20 mouse cellular contexts compared by ENCODE assay signal in genomic region chr2:179476622-179477021, GRCm38 (mm10). TPM values are rescaled to one million over a fixed set of nuclear protein-coding genes. Genes with fewer than 3 reads are reported as not detected.
DNase-seq lines count a peak whose midpoint lies in the region; ATAC-seq and TF ChIP-seq lines count a peak whose summit lies in the region.
"Had no signal": no experiment of that assay in that cellular context is flagged by ENCODE, and none has a peak within 500 bp of the region (broad histone marks: within the 10 kb centered on the region; RNA-seq: fewer than 3 reads in every experiment).

No protein-coding gene starts in this region.

- H3K4me1 ChIP-seq in intestine, embryonic 14.5 days (replicated peaks; ENCODE audit: control insufficient read depth, insufficient read depth, low read length), result no peaks in the 10 kb centered on the region
- H3K4me1 ChIP-seq in intestine, embryonic 16.5 days (ENCODE audit: control insufficient read depth, insufficient read depth, low read length), result no peaks in the 10 kb centered on the region
- no peaks in the 10 kb centered on the region for H3K4me1 ChIP-seq in embryonic facial prominence, embryonic 14.5 days (ENCODE audit: control insufficient read depth, insufficient read depth, low read length)
- peaks cover 10% of the 10 kb centered on the region; the same call in 1 of the 2 replicates for H3K4me1 ChIP-seq in forebrain, postnatal 0 days (ENCODE audit: insufficient read depth)
- H3K4me1 ChIP-seq: heart, embryonic 15.5 days; liver, embryonic 12.5 days; lung, embryonic 15.5 days; stomach, embryonic 15.5 days had no signal

- H3K9me3 ChIP-seq in intestine, embryonic 14.5 days (ENCODE audit: control insufficient read depth, low read length), result no peaks in the 10 kb centered on the region
- H3K9me3 ChIP-seq in intestine, embryonic 16.5 days (ENCODE audit: control insufficient read depth, low read length), result no peaks in the 10 kb centered on the region
- H3K9me3 ChIP-seq in embryonic facial prominence, embryonic 14.5 days (ENCODE audit: control insufficient read depth, low read length), result no peaks in the 10 kb centered on the region
- no peaks in the 10 kb centered on the region for H3K9me3 ChIP-seq in forebrain, postnatal 0 days (ENCODE audit: low read length)
- H3K9me3 ChIP-seq: forebrain, embryonic 15.5 days; heart, embryonic 15.5 days; hindbrain, embryonic 12.5 days; lung, embryonic 15.5 days; stomach, embryonic 15.5 days had no signal

- no peak overlapping the region for H3K27ac ChIP-seq in intestine, embryonic 14.5 days (ENCODE audit: low read depth)
- H3K27ac ChIP-seq in intestine, embryonic 16.5 days (ENCODE audit: low read length), result no peak overlapping the region
- H3K27ac ChIP-seq in embryonic facial prominence, embryonic 14.5 days (replicated peaks; ENCODE audit: low read depth, low read length), result no peak overlapping the region
- H3K27ac ChIP-seq in forebrain, postnatal 0 days (ENCODE audit: low read depth, low read length), result no peak overlapping the region
- H3K27ac ChIP-seq: forebrain, embryonic 15.5 days; heart, embryonic 15.5 days; hindbrain, embryonic 12.5 days; liver, embryonic 12.5 days; lung, embryonic 15.5 days; stomach, embryonic 15.5 days had no signal

- ATAC-seq in intestine, embryonic 14.5 days (replicated peaks; ENCODE audit: low FRiP score, low TSS enrichment, low read depth), result no peak
- no peak for ATAC-seq in intestine, embryonic 16.5 days
- ATAC-seq in embryonic facial prominence, embryonic 14.5 days (ENCODE audit: low read depth), result no peak
- no peak for ATAC-seq in forebrain, postnatal 0 days
- ATAC-seq: forebrain, embryonic 15.5 days; liver, embryonic 12.5 days; midbrain, embryonic 16.5 days had no signal

- no peak for TF ChIP-seq CTCF in forebrain, postnatal 0 days (IDR thresholded peaks at IDR 0.05; ENCODE audit: low read depth)

- H3K4me3 ChIP-seq in intestine, embryonic 14.5 days (ENCODE audit: low read depth, low read length), result no peak overlapping the region
- H3K4me3 ChIP-seq in intestine, embryonic 16.5 days (ENCODE audit: low read length), result no peak overlapping the region
- H3K4me3 ChIP-seq in embryonic facial prominence, embryonic 14.5 days (ENCODE audit: low read depth, low read length), result no peak overlapping the region
- no peak overlapping the region for H3K4me3 ChIP-seq in forebrain, postnatal 0 days (ENCODE audit: low read depth, low read length)
- H3K4me3 ChIP-seq: forebrain, embryonic 15.5 days; heart, embryonic 15.5 days; hindbrain, embryonic 12.5 days; liver, embryonic 12.5 days; lung, embryonic 15.5 days; stomach, embryonic 15.5 days had no signal

- DNase-seq in intestine, embryonic 14.5 days (ENCODE audit: low spot score), result peak; percentile 57
- DNase-seq in ES-CJ7 (ENCODE audit: low read depth, low spot score) (peak; percentile 44), ZHBTc4 (ENCODE audit: low read depth, low spot score) (peak; percentile 47)
- DNase-seq in embryonic facial prominence, embryonic 14.5 days (ENCODE audit: low spot score), result peak; percentile 48
- DNase-seq in forebrain, postnatal 0 days, result no peak
- no peak for DNase-seq in heart, postnatal 14 days
- DNase-seq in spleen, adult 18-20 months, result no peak
- DNase-seq: adrenal gland, postnatal 25 days; B cell, adult 2 months; cerebellum, adult 8-10 months; heart, adult 11 months; kidney, adult 11 months had no signal

- intact Hi-C loops in heart, postnatal 14 days (cut with DNase I), result no loop called here

- no peak overlapping the region for H3K4me2 ChIP-seq in intestine, embryonic 14.5 days (ENCODE audit: low read length)
- no peak overlapping the region for H3K4me2 ChIP-seq in intestine, embryonic 16.5 days (ENCODE audit: low read depth, low read length)
- no peak overlapping the region for H3K4me2 ChIP-seq in embryonic facial prominence, embryonic 14.5 days (ENCODE audit: low read depth, low read length)
- H3K4me2 ChIP-seq in forebrain, postnatal 0 days (ENCODE audit: low read depth), result no peak overlapping the region
- H3K4me2 ChIP-seq: forebrain, embryonic 15.5 days; heart, embryonic 15.5 days; hindbrain, embryonic 12.5 days; liver, embryonic 12.5 days; lung, embryonic 15.5 days; stomach, embryonic 15.5 days had no signal

- WGBS in intestine, embryonic 14.5 days, result 71% methylated on average over 6 of the region's 6 CpGs
- 73% methylated on average over 6 of the region's 6 CpGs for WGBS in intestine, embryonic 16.5 days
- WGBS in embryonic facial prominence, embryonic 14.5 days, result 77% methylated on average over 6 of the region's 6 CpGs
- WGBS in forebrain, postnatal 0 days, result 86% methylated on average over 6 of the region's 6 CpGs

- H3K27me3 ChIP-seq in intestine, embryonic 14.5 days (replicated peaks; ENCODE audit: control insufficient read depth, insufficient read depth, low read length), result no peaks in the 10 kb centered on the region
- H3K27me3 ChIP-seq in intestine, embryonic 16.5 days (replicated peaks; ENCODE audit: control insufficient read depth, insufficient read depth, low read length), result no peaks in the 10 kb centered on the region
- no peaks in the 10 kb centered on the region for H3K27me3 ChIP-seq in embryonic facial prominence, embryonic 14.5 days (replicated peaks; ENCODE audit: control insufficient read depth, insufficient read depth, low read length)
- H3K27me3 ChIP-seq in forebrain, postnatal 0 days (ENCODE audit: insufficient read depth, low read length), result no peaks in the 10 kb centered on the region
- H3K27me3 ChIP-seq: forebrain, embryonic 15.5 days; heart, embryonic 15.5 days; hindbrain, embryonic 12.5 days; liver, embryonic 12.5 days; lung, embryonic 15.5 days; stomach, embryonic 15.5 days had no signal

- no peak overlapping the region for H3K9ac ChIP-seq in intestine, embryonic 14.5 days (ENCODE audit: low read length)
- no peak overlapping the region for H3K9ac ChIP-seq in intestine, embryonic 16.5 days (ENCODE audit: low read depth, low read length)
- H3K9ac ChIP-seq in embryonic facial prominence, embryonic 14.5 days (ENCODE audit: low read depth, low read length), result no peak overlapping the region
- no peak overlapping the region for H3K9ac ChIP-seq in forebrain, postnatal 0 days
- H3K9ac ChIP-seq: forebrain, embryonic 15.5 days; heart, embryonic 15.5 days; hindbrain, embryonic 12.5 days; liver, embryonic 12.5 days; lung, embryonic 15.5 days; stomach, embryonic 15.5 days had no signal

- H3K36me3 ChIP-seq in intestine, embryonic 14.5 days (ENCODE audit: control insufficient read depth, insufficient read depth, low read length), result no peaks in the 10 kb centered on the region
- no peaks in the 10 kb centered on the region for H3K36me3 ChIP-seq in intestine, embryonic 16.5 days (ENCODE audit: control insufficient read depth, insufficient read depth, low read length)
- H3K36me3 ChIP-seq in embryonic facial prominence, embryonic 14.5 days (ENCODE audit: control insufficient read depth, insufficient read depth, low read length), result no peaks in the 10 kb centered on the region
- H3K36me3 ChIP-seq in forebrain, postnatal 0 days (ENCODE audit: insufficient read depth), result no peaks in the 10 kb centered on the region
- H3K36me3 ChIP-seq: forebrain, embryonic 15.5 days; heart, embryonic 15.5 days; hindbrain, embryonic 12.5 days; liver, embryonic 12.5 days; lung, embryonic 15.5 days; stomach, embryonic 15.5 days had no signal

RNA-seq across cellular contexts. Expression of gene Cdh4, which starts 34.4 kb away (rescaled TPM):
- polyA plus RNA-seq in intestine, embryonic 14.5 days (2014; fragmentation: Nextera tagmentation; extraction: Ambion mirVana), result 1.4 and 1.8 TPM in 2 replicates
- 2.2 and 3.2 TPM in 2 replicates for polyA plus RNA-seq in intestine, embryonic 16.5 days (2015; fragmentation: Nextera tagmentation; extraction: Ambion mirVana)
- polyA plus RNA-seq in embryonic facial prominence, embryonic 14.5 days (2014; fragmentation: Nextera tagmentation; extraction: Ambion mirVana), result 9.2 and 11.1 TPM in 2 replicates
- 47.9 and 84.0 TPM in 2 replicates for total RNA-seq in forebrain, postnatal 0 days (2014; rRNA removed)
- polyA plus RNA-seq in forebrain, postnatal 0 days (2015; fragmentation: Nextera tagmentation; extraction: Ambion mirVana), result 44.0 and 58.9 TPM in 2 replicates
- 1 to 10 TPM; 1.1 TPM for total RNA-seq in heart, postnatal 14 days (2021)

Comparison
In these comparisons a context has a peak if more than half of its experiments do, and no peak if none do; other contexts are left out.
1. DNase-seq: peak in intestine, embryonic 14.5 days (single experiment), ES-CJ7 (single experiment), ZHBTc4 (single experiment) and embryonic facial prominence, embryonic 14.5 days (single experiment); none in forebrain, postnatal 0 days (single experiment), heart, postnatal 14 days (0 of 2) and spleen, adult 18-20 months (0 of 2).